Mouse (Mus musculus) erythroblast, embryonic 14.5 days (primary cell): ENCODE measurements around the gene Nfatc2ip.

ENCODE experiments used
- GATA1 ChIP-seq: IDR thresholded peaks from 2 replicates; pipeline ENCODE4 v1.6.1; 2012; ENCODE audit warnings: low read length, inconsistent platforms, mixed read lengths
- TAL1 ChIP-seq: IDR thresholded peaks from 3 replicates; pipeline ENCODE4 v1.6.1; 2012; ENCODE audit warnings: low read length, inconsistent platforms, mixed read lengths

- no peak for TF ChIP-seq GATA1
- TF ChIP-seq TAL1: no peak
Observed at GRCm38 (mm10) chr7:126417606-126418005, 21.1 kb upstream of the Nfatc2ip start.
